ENCODE assay signal across 34 mouse cellular contexts in genomic region chr2:5656326-5656725, GRCm38 (mm10).
"Had no signal": no experiment of that assay in that cellular context is flagged by ENCODE, and none has a peak within 500 bp of the region (broad histone marks: within the 10 kb centered on the region; RNA-seq: fewer than 3 reads in every experiment).

No protein-coding gene starts in this region.

- ATAC-seq: hindbrain, embryonic 16.5 days; hindbrain, postnatal 0 days; inflammation-experienced regulatory T-cells, adult 6 months; intestine, embryonic 15.5 days; intestine, embryonic 16.5 days; intestine, postnatal 0 days had no signal

- H3K9me3 ChIP-seq: heart, embryonic 10.5 days; heart, embryonic 13.5 days; heart, embryonic 15.5 days; hindbrain, embryonic 10.5 days; hindbrain, embryonic 12.5 days; hindbrain, embryonic 13.5 days; hindbrain, embryonic 15.5 days; intestine, embryonic 15.5 days; kidney, embryonic 15.5 days had no signal

- H3K4me2 ChIP-seq: heart, embryonic 11.5 days; heart, embryonic 13.5 days; heart, embryonic 15.5 days; hindbrain, embryonic 12.5 days; hindbrain, embryonic 13.5 days; hindbrain, embryonic 14.5 days; hindbrain, embryonic 15.5 days; intestine, embryonic 15.5 days; kidney, embryonic 15.5 days had no signal

- DNase-seq: heart, postnatal 10 days; heart, postnatal 14 days; heart, postnatal 36 days; heart, postnatal 4 days; kidney, adult 11 months; kidney, adult 18-20 months; kidney, adult 2 months; kidney, adult 8-10 months; kidney, adult 9 months; kidney, postnatal 10 days; kidney, postnatal 14 days; kidney, postnatal 25 days; kidney, postnatal 36 days; kidney, postnatal 4 days; layer of hippocampus, adult 9-11 months; layer of hippocampus, postnatal 36 days had no signal

- H3K4me1 ChIP-seq: heart, embryonic 15.5 days; hindbrain, embryonic 10.5 days; hindbrain, embryonic 12.5 days; hindbrain, embryonic 13.5 days; hindbrain, embryonic 15.5 days; intestine, embryonic 15.5 days; kidney, embryonic 15.5 days had no signal

- H3K27ac ChIP-seq: heart, embryonic 10.5 days; heart, embryonic 13.5 days; heart, embryonic 15.5 days; hindbrain, embryonic 10.5 days; hindbrain, embryonic 12.5 days; hindbrain, embryonic 13.5 days; hindbrain, embryonic 14.5 days; hindbrain, embryonic 15.5 days; hindbrain, postnatal 0 days; intestine, embryonic 15.5 days; kidney, embryonic 15.5 days; kidney, postnatal 0 days; layer of hippocampus, adult 2 months had no signal

- H3K9ac ChIP-seq: heart, embryonic 13.5 days; heart, embryonic 15.5 days; hindbrain, embryonic 12.5 days; hindbrain, embryonic 13.5 days; hindbrain, embryonic 14.5 days; hindbrain, embryonic 15.5 days; intestine, embryonic 15.5 days; kidney, embryonic 15.5 days had no signal

- H3K27me3 ChIP-seq: heart, embryonic 13.5 days; heart, embryonic 15.5 days; hindbrain, embryonic 12.5 days; hindbrain, embryonic 13.5 days; hindbrain, embryonic 15.5 days; intestine, embryonic 15.5 days; kidney, embryonic 15.5 days had no signal

- H3K36me3 ChIP-seq: heart, embryonic 10.5 days; heart, embryonic 13.5 days; heart, embryonic 15.5 days; hindbrain, embryonic 10.5 days; hindbrain, embryonic 12.5 days; hindbrain, embryonic 13.5 days; hindbrain, embryonic 15.5 days; intestine, embryonic 15.5 days; kidney, embryonic 15.5 days had no signal

- H3K4me3 ChIP-seq: heart, embryonic 10.5 days; heart, embryonic 13.5 days; heart, embryonic 15.5 days; hindbrain, embryonic 10.5 days; hindbrain, embryonic 12.5 days; hindbrain, embryonic 13.5 days; hindbrain, embryonic 15.5 days; intestine, embryonic 15.5 days; kidney, embryonic 15.5 days; layer of hippocampus, adult 2 months had no signal
